Mouse (Mus musculus) limb, embryonic 10.5 days (tissue): Measurements from ENCODE around the gene Anks3. TPM values are rescaled to one million over a fixed set of nuclear protein-coding genes. Genes with fewer than 3 reads are reported as not detected.

Source experiments
- DNase-seq: peaks from one replicate; pipeline ENCODE4 v3.0.0-alpha.2; 2017; ENCODE audit warnings: low spot score
- H3K27ac ChIP-seq: fragments of 300-500 bp; sonication (generic); 2 replicates; pipeline ENCODE4 v1.5.1; 2016; ENCODE audit warnings: mild to moderate bottlenecking
- H3K27me3 ChIP-seq: fragments of 300-500 bp; sonication (generic); 2 replicates; pipeline ENCODE4 v1.6.1; 2016; ENCODE audit warnings: low read depth, mild to moderate bottlenecking; ENCODE audit not compliant: poor library complexity, severe bottlenecking
- H3K36me3 ChIP-seq: fragments of 300-500 bp; sonication (generic); 2 replicates; pipeline ENCODE4 v1.6.1; 2016; ENCODE audit warnings: mild to moderate bottlenecking, moderate library complexity
- H3K4me1 ChIP-seq: fragments of 300-500 bp; sonication (generic); 2 replicates; pipeline ENCODE4 v1.6.1; 2016
- H3K4me3 ChIP-seq: fragments of 300-500 bp; sonication (generic); 2 replicates; pipeline ENCODE4 v1.5.1; 2016; ENCODE audit warnings: mild to moderate bottlenecking, moderate library complexity
- H3K9me3 ChIP-seq: fragments of 300-500 bp; sonication (generic); replicated peaks from 2 replicates; pipeline ENCODE4 v1.6.1; 2016; ENCODE audit warnings: mild to moderate bottlenecking
- WGBS: fragments of 180-500 bp; shearing (Covaris S2); methylation state at CpG from one replicate; pipeline ENCODE4 v1.1.7; 2016; 5-methylcytosine and 5-hydroxymethylcytosine counted together
- polyA plus RNA-seq: library from polyadenylated mRNA; unstranded; fragments of >200 nt; fragmentation: Nextera tagmentation; extraction: Ambion mirVana; gene quantifications from 2 replicates; pipeline ENCODE4 v1.2.1, GENCODE M21; 2016

Gene Anks3
- polyA plus RNA-seq, 1 experiment from 2014 or later: 55.6 TPM

DNA sequence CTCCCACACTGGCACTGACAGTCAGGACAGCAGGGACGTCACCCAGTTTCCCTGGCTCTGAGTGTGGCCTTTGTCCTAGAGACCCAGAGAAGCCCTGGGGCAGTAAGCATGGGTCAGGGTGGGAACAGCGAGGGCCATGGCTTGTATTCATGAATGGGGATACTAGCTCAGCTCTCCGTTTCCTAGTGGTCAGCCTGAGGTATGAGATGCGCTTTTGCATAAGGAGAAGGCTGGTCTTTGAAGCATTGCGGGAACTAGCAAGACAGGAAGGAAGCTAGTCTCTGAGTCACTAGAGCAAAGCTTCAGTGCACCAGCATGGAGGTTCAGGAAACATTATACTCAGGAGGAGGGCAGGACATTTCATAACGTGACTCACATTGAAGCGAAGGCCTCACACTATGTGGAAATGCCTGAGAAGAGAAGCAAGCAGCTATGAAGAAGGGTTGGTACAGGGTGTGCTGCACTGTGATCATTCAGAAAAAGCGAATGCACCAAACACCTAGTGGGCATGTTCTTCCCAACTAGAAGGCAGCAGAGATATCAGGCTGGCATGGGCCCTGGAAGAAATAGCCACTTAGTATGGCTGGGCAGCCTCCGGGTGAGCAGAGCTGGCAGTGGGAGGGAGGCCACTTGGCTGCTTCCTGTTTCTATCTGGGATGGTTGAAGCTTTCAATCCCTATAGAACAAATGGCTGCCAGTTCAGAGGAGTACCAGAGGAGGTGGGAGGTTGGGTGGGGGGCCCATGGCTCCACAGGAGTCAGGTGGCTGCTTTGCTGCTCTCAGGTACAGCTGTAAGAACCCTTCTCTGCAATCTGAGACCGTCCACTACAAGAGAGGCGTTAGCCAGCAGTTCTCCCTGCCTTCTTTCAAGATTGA is 50.9 kb downstream of the Anks3 start:
- Histone ChIP-seq H3K4me1 (peaks cover 7% of the 10 kb centered on the region; the same call in 1 of the 2 replicates), H3K27ac (peak overlapping the region; percentile 10; the same call in 1 of the 2 replicates), H3K36me3 (peaks cover 86% of the 10 kb centered on the region), H3K27me3 (no peaks in the 10 kb centered on the region), H3K4me3 (peak overlapping the region; percentile 6; the same call in 1 of the 2 replicates), H3K9me3 (no peaks in the 10 kb centered on the region)
- WGBS: 76% methylated on average over 11 of the region's 11 CpGs
- no peak for DNase-seq

DNA sequence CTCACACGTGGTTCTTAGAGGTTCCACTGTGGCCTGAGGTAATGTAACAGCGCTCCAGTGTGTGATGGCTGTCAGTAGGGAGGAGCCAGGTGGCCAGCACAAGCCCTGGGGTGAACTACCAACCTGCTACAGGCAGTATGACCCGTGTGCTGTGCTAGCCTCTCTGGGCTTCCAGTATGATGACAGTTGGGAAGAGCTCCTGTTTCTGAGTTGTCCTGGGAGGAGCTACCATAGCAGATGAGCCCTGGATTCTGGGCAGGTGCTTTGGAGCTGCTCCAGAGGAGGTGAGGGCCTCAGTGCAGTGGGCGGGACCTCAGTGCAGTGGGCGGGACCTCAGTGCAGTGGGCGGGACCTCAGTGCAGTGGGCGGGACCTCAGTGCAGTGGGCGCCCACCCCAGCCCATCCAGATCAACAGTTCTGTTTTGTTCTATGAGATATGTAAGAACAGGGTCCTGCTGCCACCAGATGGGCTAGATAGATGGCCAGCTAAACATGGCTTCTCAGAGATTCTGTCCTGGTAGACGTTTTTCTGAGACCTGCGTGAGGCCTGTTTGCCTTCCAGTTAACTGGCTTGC is 51.8 kb downstream of the Anks3 start:
- 78% methylated on average over 10 of the region's 10 CpGs for WGBS
- H3K36me3 ChIP-seq: peaks cover 94% of the 10 kb centered on the region
- H3K9me3 ChIP-seq: no peaks in the 10 kb centered on the region
- DNase-seq: no peak
- no peaks in the 10 kb centered on the region for H3K27me3 ChIP-seq
- no peak overlapping the region for H3K4me3 ChIP-seq
- peaks cover 12% of the 10 kb centered on the region; the same call in 1 of the 2 replicates for H3K4me1 ChIP-seq
- no peak overlapping the region for H3K27ac ChIP-seq

DNA sequence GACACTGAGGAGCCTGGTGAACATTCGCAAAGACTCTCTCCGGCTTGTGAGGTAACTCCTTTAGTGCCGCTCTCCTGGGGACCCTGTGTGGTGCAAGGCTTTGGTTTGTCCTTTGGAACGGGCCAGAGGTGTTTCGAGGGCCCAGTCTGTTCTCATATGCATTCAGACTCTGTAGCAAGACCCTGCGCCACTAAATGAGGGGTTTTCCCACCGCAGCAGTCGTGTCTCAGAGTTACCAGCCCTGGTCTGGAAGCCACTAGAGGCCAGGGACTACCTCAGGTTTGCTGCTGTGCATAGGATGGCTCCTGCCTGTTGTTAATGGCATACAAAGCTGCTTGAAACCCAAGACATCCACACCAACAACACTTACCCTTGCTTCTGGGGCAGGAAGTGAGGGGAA is 53.2 kb downstream of the Anks3 start:
- WGBS: 93% methylated on average over 8 of the region's 8 CpGs
- Histone ChIP-seq H3K9me3 (no peaks in the 10 kb centered on the region), H3K36me3 (peaks cover 83% of the 10 kb centered on the region), H3K4me3 (no peak overlapping the region), H3K27ac (no peak overlapping the region), H3K27me3 (no peaks in the 10 kb centered on the region), H3K4me1 (peaks cover 14% of the 10 kb centered on the region)
- DNase-seq: no peak

DNA sequence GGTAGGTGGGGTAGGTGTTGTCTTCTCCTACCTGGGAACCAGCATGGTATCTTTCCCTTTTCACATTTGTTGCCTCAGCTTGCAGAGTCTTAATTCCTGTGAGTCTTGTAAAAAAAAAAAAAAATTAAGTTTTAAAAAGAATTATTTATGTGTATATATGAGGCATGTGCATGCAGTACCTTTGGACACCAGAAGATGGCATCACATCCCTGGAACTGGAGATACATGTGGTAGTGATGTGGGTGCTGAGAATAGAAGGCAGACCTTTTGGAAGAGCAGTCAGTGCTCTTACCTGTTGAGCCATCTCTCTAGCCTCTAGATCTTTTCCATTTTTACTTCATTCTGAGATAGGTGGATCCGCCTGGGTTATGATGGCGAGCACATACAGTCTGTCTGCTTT is 54.3 kb downstream of the Anks3 start:
- Histone ChIP-seq H3K27me3 (no peaks in the 10 kb centered on the region), H3K9me3 (no peaks in the 10 kb centered on the region), H3K36me3 (peaks cover 74% of the 10 kb centered on the region), H3K27ac (no peak overlapping the region), H3K4me1 (peaks cover 24% of the 10 kb centered on the region), H3K4me3 (no peak overlapping the region)
- no peak for DNase-seq
- WGBS: 97% methylated on average over 2 of the region's 2 CpGs

DNA sequence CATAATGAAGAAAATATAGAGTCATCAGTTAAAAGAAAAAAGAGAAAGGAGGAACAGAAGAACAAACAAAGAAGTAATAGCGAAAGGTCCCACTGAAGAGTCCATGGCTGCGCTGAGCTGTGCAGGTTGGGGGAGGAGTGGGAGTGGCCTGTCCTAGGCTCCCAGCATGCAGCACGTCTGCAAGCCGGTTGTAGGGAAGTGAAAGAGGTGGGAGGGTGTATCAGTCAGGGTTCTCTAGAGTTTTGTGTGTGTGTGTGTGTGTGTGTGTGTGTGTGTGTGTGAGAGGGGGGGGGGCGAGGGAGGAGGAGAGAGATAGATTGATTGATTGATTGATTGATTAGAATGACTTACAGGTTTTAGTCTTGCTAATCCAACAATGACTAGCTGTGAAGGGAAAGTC is 56.0 kb downstream of the Anks3 start:
- Histone ChIP-seq H3K9me3 (no peaks in the 10 kb centered on the region), H3K36me3 (peaks cover 56% of the 10 kb centered on the region), H3K27me3 (no peaks in the 10 kb centered on the region), H3K4me1 (peaks cover 24% of the 10 kb centered on the region), H3K27ac (no peak overlapping the region), H3K4me3 (no peak overlapping the region)
- WGBS: 59% methylated on average over 5 of the region's 5 CpGs
- DNase-seq: no peak

DNA sequence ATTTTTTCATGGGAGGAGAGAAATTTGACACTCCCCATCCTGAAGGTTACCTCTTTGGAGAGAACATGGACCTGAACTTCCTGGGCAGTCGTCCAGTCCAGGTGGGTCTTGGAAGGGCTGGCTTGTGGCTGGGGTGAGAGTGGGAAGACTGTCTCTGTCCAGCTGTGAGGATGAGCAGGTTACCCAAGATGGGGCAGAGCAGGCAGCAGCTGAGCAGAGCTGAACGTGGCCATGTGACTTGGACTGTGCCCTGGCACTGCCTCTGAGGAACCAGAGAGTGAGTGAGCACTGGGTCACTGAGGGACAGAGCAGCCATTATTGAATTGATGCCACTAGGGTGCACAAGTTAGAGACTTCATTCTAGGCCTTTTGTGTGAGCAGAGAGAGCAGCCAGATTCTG is 56.6 kb downstream of the Anks3 start:
- Histone ChIP-seq H3K9me3 (no peaks in the 10 kb centered on the region), H3K27ac (no peak overlapping the region), H3K4me3 (no peak overlapping the region), H3K27me3 (no peaks in the 10 kb centered on the region), H3K4me1 (peaks cover 24% of the 10 kb centered on the region), H3K36me3 (peaks cover 50% of the 10 kb centered on the region)
- 88% methylated on average over 2 of the region's 2 CpGs for WGBS
- DNase-seq: no peak

DNA sequence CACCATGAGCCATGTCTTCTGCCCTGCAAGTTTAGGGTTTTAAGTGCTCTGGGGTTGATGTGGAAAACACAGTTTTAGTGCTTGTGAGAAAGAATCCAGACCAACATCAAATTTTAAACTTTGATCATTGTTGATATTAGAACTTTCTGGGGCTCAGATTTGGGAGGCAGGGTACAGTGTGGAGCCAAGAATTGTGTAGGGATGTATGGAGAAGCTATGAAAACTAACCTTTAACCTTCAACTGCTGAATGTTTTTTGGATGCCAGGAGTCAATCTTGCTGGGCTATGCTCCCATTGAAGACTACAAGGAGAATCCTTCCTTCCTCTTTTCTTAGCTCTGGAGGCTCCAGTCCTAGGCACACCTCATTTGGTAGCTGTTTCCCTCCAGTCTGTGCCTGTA is 57.4 kb downstream of the Anks3 start:
- Histone ChIP-seq H3K27ac (no peak overlapping the region), H3K27me3 (no peaks in the 10 kb centered on the region), H3K36me3 (peaks cover 42% of the 10 kb centered on the region), H3K4me1 (peaks cover 24% of the 10 kb centered on the region), H3K9me3 (no peaks in the 10 kb centered on the region), H3K4me3 (no peak overlapping the region)
- no peak for DNase-seq

DNA sequence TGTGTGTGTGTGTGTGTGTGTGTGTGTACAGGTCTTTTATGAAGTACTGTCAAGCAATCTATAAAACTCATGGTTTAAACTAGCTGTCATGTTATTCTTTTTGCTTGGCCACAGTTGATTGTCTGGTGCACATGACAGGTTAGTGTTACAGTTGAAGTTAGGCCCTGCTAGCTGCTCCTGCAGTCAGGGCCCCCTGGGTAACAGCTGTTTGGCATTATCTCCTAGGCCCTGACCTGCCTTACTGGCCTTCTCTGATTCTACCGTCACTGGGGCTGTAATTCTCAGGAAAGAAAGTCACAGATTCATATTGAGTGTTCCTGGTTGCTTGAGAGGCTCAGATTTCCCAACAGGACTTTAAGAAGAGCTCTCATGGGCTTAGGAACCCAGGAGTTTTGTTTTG is 58.4 kb downstream of the Anks3 start:
- no peak overlapping the region for H3K4me3 ChIP-seq
- WGBS: 12% methylated on average over 1 of the region's 1 CpGs
- no peaks in the 10 kb centered on the region for H3K27me3 ChIP-seq
- peaks cover 24% of the 10 kb centered on the region for H3K4me1 ChIP-seq
- H3K27ac ChIP-seq: no peak overlapping the region
- DNase-seq: no peak
- H3K36me3 ChIP-seq: peaks cover 33% of the 10 kb centered on the region
- no peaks in the 10 kb centered on the region for H3K9me3 ChIP-seq

DNA sequence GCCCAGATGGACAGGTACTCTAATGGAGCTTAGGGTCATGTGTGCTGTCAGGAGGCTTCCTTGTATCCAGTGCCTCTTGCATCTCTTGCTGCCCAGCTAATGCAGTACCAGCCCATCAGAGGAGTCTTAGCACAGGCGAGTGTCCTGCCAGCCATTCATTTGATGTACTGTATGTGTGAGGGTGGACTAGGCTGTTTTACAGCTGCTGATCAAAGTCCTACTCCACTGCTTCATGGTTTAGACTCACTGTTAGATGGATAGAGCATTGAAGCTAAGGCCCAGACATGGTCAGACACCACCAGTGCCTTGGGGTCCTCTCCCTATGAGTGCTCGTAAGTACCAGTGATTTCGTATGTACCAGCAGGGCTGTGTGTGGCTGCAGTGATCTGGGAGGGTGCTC is 59.1 kb downstream of the Anks3 start:
- Histone ChIP-seq H3K36me3 (peaks cover 25% of the 10 kb centered on the region), H3K27ac (no peak overlapping the region), H3K9me3 (no peaks in the 10 kb centered on the region), H3K4me1 (peaks cover 24% of the 10 kb centered on the region), H3K27me3 (no peaks in the 10 kb centered on the region), H3K4me3 (no peak overlapping the region)
- WGBS: 90% methylated on average over 3 of the region's 3 CpGs
- no peak for DNase-seq

DNA sequence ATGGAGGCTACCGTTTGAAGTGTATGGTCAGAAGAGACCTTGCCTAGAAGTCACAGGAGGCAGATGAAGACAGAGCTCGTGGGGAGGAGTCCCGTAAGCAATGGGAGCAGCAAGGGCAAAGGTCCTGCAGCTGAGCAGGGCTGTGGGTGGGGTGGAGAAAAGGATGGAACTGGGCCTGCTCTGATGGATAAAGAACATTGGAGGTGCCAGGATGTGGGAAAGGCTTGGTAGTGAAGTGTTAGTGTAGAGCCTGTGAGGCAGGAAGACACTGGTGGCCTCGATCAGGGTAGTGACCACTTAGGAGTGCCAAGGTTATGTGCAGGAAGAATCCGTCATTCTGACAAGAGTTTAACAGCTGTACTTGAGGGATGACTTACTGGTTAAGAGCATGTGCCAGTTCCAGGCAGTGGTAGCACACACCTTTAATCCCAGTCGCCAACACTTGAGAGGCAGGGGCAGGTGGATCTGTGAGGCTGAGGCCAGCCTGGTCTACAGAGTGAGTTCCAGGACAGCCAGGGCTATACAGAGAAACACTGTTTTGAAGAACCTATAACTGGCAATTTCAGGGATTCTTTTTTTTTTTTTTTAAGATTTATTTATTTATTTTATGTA is 60.4 kb downstream of the Anks3 start:
- Histone ChIP-seq H3K27ac (no peak overlapping the region), H3K27me3 (no peaks in the 10 kb centered on the region), H3K4me3 (no peak overlapping the region), H3K4me1 (peaks cover 24% of the 10 kb centered on the region), H3K9me3 (no peaks in the 10 kb centered on the region), H3K36me3 (peaks cover 13% of the 10 kb centered on the region)
- no peak for DNase-seq
- WGBS: 77% methylated on average over 6 of the region's 6 CpGs

DNA sequence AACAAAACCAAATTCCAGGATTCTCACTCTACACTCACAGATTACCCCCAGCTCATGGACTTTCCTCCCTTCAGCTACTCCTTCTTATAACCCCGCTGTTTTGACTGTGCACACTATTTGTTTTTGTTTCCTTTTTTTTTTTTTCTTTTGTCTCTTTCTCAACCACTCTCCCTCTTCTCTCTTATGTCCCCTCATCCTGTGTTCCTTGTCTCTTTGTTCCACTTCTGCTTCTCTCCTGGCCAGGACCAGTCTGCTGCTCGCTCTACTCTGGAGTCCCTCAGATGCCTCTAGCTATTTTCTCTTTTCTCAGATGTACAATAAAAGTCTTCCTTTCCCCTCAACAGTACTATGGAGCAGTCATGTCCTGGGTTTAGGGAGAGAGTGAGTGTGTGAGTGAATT is 61.6 kb downstream of the Anks3 start:
- Histone ChIP-seq H3K4me1 (peaks cover 22% of the 10 kb centered on the region), H3K4me3 (no peak overlapping the region), H3K27me3 (no peaks in the 10 kb centered on the region), H3K36me3 (peaks cover 4% of the 10 kb centered on the region), H3K27ac (no peak overlapping the region), H3K9me3 (no peaks in the 10 kb centered on the region)
- 85% methylated on average over 2 of the region's 2 CpGs for WGBS
- DNase-seq: no peak

DNA sequence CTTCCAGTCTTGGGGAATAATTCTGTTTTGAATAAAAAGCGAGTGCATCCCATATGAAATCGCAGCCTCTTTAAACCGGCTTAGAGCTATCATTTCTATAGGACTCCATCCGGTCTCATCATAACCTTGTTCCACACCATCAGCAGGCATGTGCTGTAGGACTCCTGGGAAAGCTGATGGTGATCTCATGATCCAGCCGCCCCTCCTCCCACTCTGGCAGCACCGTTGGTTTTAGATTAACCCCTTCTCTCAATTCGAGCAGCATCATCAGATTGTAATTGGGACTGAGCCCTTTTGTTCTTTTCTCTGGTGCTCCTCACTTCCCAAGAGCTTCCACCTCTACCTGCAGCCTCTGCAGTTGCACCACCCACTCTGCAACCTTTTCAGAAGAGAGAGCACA is 62.8 kb downstream of the Anks3 start:
- WGBS: 74% methylated on average over 7 of the region's 7 CpGs
- H3K27ac ChIP-seq: no peak overlapping the region
- H3K27me3 ChIP-seq: no peaks in the 10 kb centered on the region
- no peak for DNase-seq
- peaks cover 25% of the 10 kb centered on the region for H3K4me1 ChIP-seq
- no peaks in the 10 kb centered on the region for H3K9me3 ChIP-seq
- H3K36me3 ChIP-seq: no peaks in the 10 kb centered on the region
- no peak overlapping the region for H3K4me3 ChIP-seq

DNA sequence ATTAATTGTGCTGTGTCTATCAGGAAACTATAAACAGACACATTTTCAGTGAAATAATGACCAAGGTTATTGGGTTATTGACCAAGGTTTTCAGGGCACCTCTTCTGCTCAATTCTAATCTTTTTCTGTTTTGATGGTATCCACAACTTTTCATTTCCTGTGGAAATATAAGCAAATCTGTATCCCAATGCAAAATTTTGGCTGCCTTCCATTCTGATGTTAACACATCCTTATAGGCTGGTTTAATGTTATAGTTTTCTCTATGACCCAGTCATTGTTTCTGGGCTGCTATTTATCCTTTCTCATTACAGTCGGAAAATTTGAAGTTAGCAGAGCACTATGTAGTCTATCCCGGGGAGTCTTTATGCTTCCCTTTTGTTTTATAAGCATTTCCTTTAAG is 64.3 kb downstream of the Anks3 start:
- Histone ChIP-seq H3K27ac (no peak overlapping the region), H3K4me3 (no peak overlapping the region), H3K9me3 (no peaks in the 10 kb centered on the region), H3K4me1 (peaks cover 12% of the 10 kb centered on the region; the same call in 1 of the 2 replicates), H3K36me3 (no peaks in the 10 kb centered on the region), H3K27me3 (no peaks in the 10 kb centered on the region)
- no peak for DNase-seq
- 96% methylated on average over 2 of the region's 2 CpGs for WGBS
